Comparison of ENCODE assay signal across 23 mouse cellular contexts in the genomic region with DNA sequence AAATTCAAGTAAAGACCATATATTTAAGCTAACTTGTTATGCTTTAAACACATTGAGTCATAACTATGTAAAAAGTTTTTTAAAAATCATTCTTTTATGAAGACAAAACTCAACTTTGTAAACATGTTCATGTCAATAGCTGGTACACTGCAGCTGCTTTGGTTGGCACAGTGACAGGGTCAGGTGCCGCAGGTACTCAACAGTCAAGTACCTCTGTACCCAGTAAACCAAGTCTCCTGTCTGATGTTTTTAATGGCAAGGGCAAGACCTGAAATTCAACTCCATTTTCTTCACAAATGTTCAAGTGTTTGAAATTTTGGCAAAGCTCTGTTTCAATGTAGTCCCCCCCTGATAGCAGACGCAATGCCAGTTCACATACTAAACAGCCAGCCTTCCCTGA. TPM values are rescaled to one million over a fixed set of nuclear protein-coding genes. Genes with fewer than 3 reads are reported as not detected.
DNase-seq lines count a peak whose midpoint lies in the region; ATAC-seq and TF ChIP-seq lines count a peak whose summit lies in the region.
"Had no signal": no experiment of that assay in that cellular context is flagged by ENCODE, and none has a peak within 500 bp of the region (broad histone marks: within the 10 kb centered on the region; RNA-seq: fewer than 3 reads in every experiment).

No protein-coding gene starts in this region.

- peak overlapping the region; percentile 31; the same call in 1 of the 2 replicates for H3K4me2 ChIP-seq in CH12.LX (ENCODE audit: insufficient read depth, low read depth, poor library complexity, severe bottlenecking)
- no peak overlapping the region for H3K4me2 ChIP-seq in lung, postnatal 0 days (replicated peaks; ENCODE audit: low read depth, low read length)
- no peak overlapping the region for H3K4me2 ChIP-seq in liver, embryonic 11.5 days
- H3K4me2 ChIP-seq in midbrain, embryonic 13.5 days (replicated peaks) = no peak overlapping the region
- H3K4me2 ChIP-seq: embryonic facial prominence, embryonic 13.5 days; forebrain, embryonic 13.5 days; heart, embryonic 12.5 days; hindbrain, embryonic 12.5 days had no signal

- H3K4me1 ChIP-seq in CH12.LX (ENCODE audit: control insufficient read depth in 1 of 2, insufficient read depth in 2 of 2) = peaks cover 4 to 28% of the 10 kb centered on the region in 2 experiments; a peak in 3 of 4 replicates
- H3K4me1 ChIP-seq in lung, adult 2 months (ENCODE audit: control insufficient read depth, insufficient read depth, low read length) = 0 out of 2 replicates have a peak, but pooled peaks cover 2% of the 10 kb centered on the region
- no peaks in the 10 kb centered on the region for H3K4me1 ChIP-seq in lung, postnatal 0 days (ENCODE audit: insufficient read depth, low read depth, low read length)
- 0 out of 2 replicates have a peak, but pooled peaks cover 4% of the 10 kb centered on the region for H3K4me1 ChIP-seq in liver, embryonic 11.5 days (replicated peaks; ENCODE audit: control insufficient read depth, insufficient read depth, low read length)
- no peaks in the 10 kb centered on the region for H3K4me1 ChIP-seq in midbrain, embryonic 10.5 days
- H3K4me1 ChIP-seq in midbrain, embryonic 13.5 days (replicated peaks) = no peaks in the 10 kb centered on the region
- H3K4me1 ChIP-seq: embryonic facial prominence, embryonic 13.5 days; forebrain, embryonic 13.5 days; heart, embryonic 12.5 days; hindbrain, embryonic 12.5 days had no signal

- no peaks in the 10 kb centered on the region for H3K9me3 ChIP-seq in CH12.LX (replicated peaks; ENCODE audit: low read length)
- no peaks in the 10 kb centered on the region for H3K9me3 ChIP-seq in lung, postnatal 0 days (ENCODE audit: low read length)
- H3K9me3 ChIP-seq in liver, embryonic 11.5 days (ENCODE audit: control insufficient read depth, low read length) = no peaks in the 10 kb centered on the region
- no peaks in the 10 kb centered on the region for H3K9me3 ChIP-seq in midbrain, embryonic 10.5 days (replicated peaks)
- H3K9me3 ChIP-seq in midbrain, embryonic 13.5 days = no peaks in the 10 kb centered on the region
- H3K9me3 ChIP-seq: embryonic facial prominence, embryonic 13.5 days; forebrain, embryonic 13.5 days; G1E; heart, embryonic 12.5 days; hindbrain, embryonic 12.5 days had no signal

- TF ChIP-seq RAD21 in CH12.LX (IDR thresholded peaks at IDR 0.05; ENCODE audit: low read depth, low read length) = no peak

- peak; percentile 88 for ATAC-seq in lung, postnatal 0 days
- ATAC-seq in liver, embryonic 11.5 days (replicated peaks; ENCODE audit: low FRiP score) = no peak
- no peak for ATAC-seq in midbrain, embryonic 13.5 days
- ATAC-seq: forebrain, embryonic 13.5 days; forebrain, postnatal 0 days; hindbrain, postnatal 0 days had no signal

- peaks cover 17 to 67% of the 10 kb centered on the region in 2 experiments for H3K36me3 ChIP-seq in CH12.LX (replicated peaks in 1 of 2; ENCODE audit: control insufficient read depth in 1 of 2, insufficient read depth in 1 of 2, low read length in 1 of 2)
- H3K36me3 ChIP-seq in lung, postnatal 0 days (ENCODE audit: insufficient read depth, low read length) = peaks cover 3% of the 10 kb centered on the region; the same call in 1 of the 2 replicates
- peaks cover 7% of the 10 kb centered on the region for H3K36me3 ChIP-seq in liver, embryonic 11.5 days (ENCODE audit: control insufficient read depth, insufficient read depth, low read length)
- H3K36me3 ChIP-seq in midbrain, embryonic 10.5 days = peaks cover 57% of the 10 kb centered on the region
- H3K36me3 ChIP-seq in midbrain, embryonic 13.5 days = peaks cover 31% of the 10 kb centered on the region

- no peak overlapping the region for H3K4me3 ChIP-seq in CH12.LX (replicated peaks in 1 of 3; ENCODE audit: low read depth in 2 of 3, low read length in 2 of 3, poor library complexity in 1 of 3)
- H3K4me3 ChIP-seq in lung, adult 2 months (replicated peaks; ENCODE audit: extremely low read depth, low read depth, low read length) = no peak overlapping the region
- no peak overlapping the region for H3K4me3 ChIP-seq in lung, postnatal 0 days (ENCODE audit: low read depth, low read length)
- H3K4me3 ChIP-seq in liver, embryonic 11.5 days (ENCODE audit: low read depth, low read length) = no peak overlapping the region
- H3K4me3 ChIP-seq in midbrain, embryonic 10.5 days = no peak overlapping the region
- H3K4me3 ChIP-seq in midbrain, embryonic 13.5 days (replicated peaks) = no peak overlapping the region
- H3K4me3 ChIP-seq: embryonic facial prominence, embryonic 13.5 days; forebrain, embryonic 13.5 days; gastrocnemius, adult 2 months; heart, embryonic 12.5 days; hindbrain, embryonic 12.5 days had no signal

- H3K79me2 ChIP-seq in CH12.LX (replicated peaks; ENCODE audit: control insufficient read depth, extremely low read depth, insufficient read depth, poor library complexity, severe bottlenecking) = no peaks in the 10 kb centered on the region; the same call in 1 of the 2 replicates

- H3K27ac ChIP-seq in CH12.LX (ENCODE audit: insufficient read depth, low read depth) = 0 out of 2 replicates have a peak overlapping the region, but pooled peaks have one; percentile 36
- H3K27ac ChIP-seq in lung, postnatal 0 days (ENCODE audit: low read length) = peak overlapping the region; percentile 55; the same call in 1 of the 2 replicates
- no peak overlapping the region for H3K27ac ChIP-seq in liver, embryonic 11.5 days (ENCODE audit: low read depth, low read length)
- no peak overlapping the region for H3K27ac ChIP-seq in midbrain, embryonic 10.5 days (replicated peaks)
- H3K27ac ChIP-seq in midbrain, embryonic 13.5 days = no peak overlapping the region
- H3K27ac ChIP-seq: embryonic facial prominence, embryonic 13.5 days; forebrain, embryonic 13.5 days; gastrocnemius, adult 2 months; hindbrain, embryonic 12.5 days; hindbrain, postnatal 0 days had no signal

- no peaks in the 10 kb centered on the region for H3K27me3 ChIP-seq in CH12.LX (replicated peaks)
- H3K27me3 ChIP-seq in lung, postnatal 0 days (replicated peaks; ENCODE audit: insufficient read depth, low read length) = no peaks in the 10 kb centered on the region
- no peaks in the 10 kb centered on the region for H3K27me3 ChIP-seq in liver, embryonic 11.5 days (replicated peaks; ENCODE audit: control insufficient read depth, insufficient read depth, low read length)
- no peaks in the 10 kb centered on the region for H3K27me3 ChIP-seq in midbrain, embryonic 10.5 days (ENCODE audit: low read depth, poor library complexity, severe bottlenecking)
- H3K27me3 ChIP-seq in midbrain, embryonic 13.5 days = no peaks in the 10 kb centered on the region
- H3K27me3 ChIP-seq: embryonic facial prominence, embryonic 13.5 days; forebrain, embryonic 13.5 days; heart, embryonic 12.5 days; hindbrain, embryonic 12.5 days had no signal

- no peak for TF ChIP-seq CTCF in CH12.LX (conservative IDR thresholded peaks at IDR 0.05 in 1 of 2, IDR thresholded peaks at IDR 0.05 in 1 of 2; ENCODE audit: low read depth in 2 of 2, low read length in 2 of 2)
- TF ChIP-seq CTCF in lung, adult 2 months (IDR thresholded peaks at IDR 0.05; ENCODE audit: insufficient read depth, low read length) = no peak
- no peak for TF ChIP-seq CTCF in lung, postnatal 0 days (IDR thresholded peaks at IDR 0.05)

- 74% methylated on average over 2 of the region's 2 CpGs for WGBS in lung, adult 2 months
- WGBS in lung, postnatal 0 days = 52% methylated on average over 2 of the region's 2 CpGs
- 96% methylated on average over 2 of the region's 2 CpGs for WGBS in liver, embryonic 11.5 days
- WGBS in midbrain, embryonic 10.5 days = 93% methylated on average over 2 of the region's 2 CpGs
- 96% methylated on average over 2 of the region's 2 CpGs for WGBS in midbrain, embryonic 13.5 days

- no peak for TF ChIP-seq POLR2A in CH12.LX (IDR thresholded peaks at IDR 0.05; ENCODE audit: low read depth, low read length)
- TF ChIP-seq POLR2A in lung, adult 2 months (IDR thresholded peaks at IDR 0.05; ENCODE audit: borderline replicate concordance, extremely low read depth, low read depth, low read length) = no peak

- in situ Hi-C loops in CH12.LX (cut with MboI; ENCODE audit: low pct_ligation_motif_present, low pct_unique_long_range_greater_than_20kb, low sequenced_read_pairs) = no loop called here

- dilution Hi-C loops in CH12.LX (cut with MboI; ENCODE audit: extremely low pct_ligation_motif_present, extremely low pct_unique_long_range_greater_than_20kb, low sequenced_read_pairs) = no loop called here

- TF ChIP-seq EP300 in CH12.LX (IDR thresholded peaks at IDR 0.05; ENCODE audit: low read length) = no peak
- TF ChIP-seq EP300 in lung, postnatal 0 days (IDR thresholded peaks at IDR 0.05) = no peak

- DNase-seq in CH12.LX (ENCODE audit: extremely low read depth) (no peak), liver (no peak)
- peak; percentile 33 for DNase-seq in lung, adult 2 months
- DNase-seq in lung, postnatal 0 days (ENCODE audit: low spot score) = peak; percentile 72
- peak; percentile 73 for DNase-seq in lung, postnatal 36 days
- no peak for DNase-seq in liver, embryonic 11.5 days (ENCODE audit: low spot score)
- no peak for DNase-seq in midbrain, embryonic 10.5 days (ENCODE audit: low spot score)
- DNase-seq: adrenal gland, adult 8-10 months; adrenal gland, postnatal 36 days; cerebellum, adult 18-20 months; cerebellum, adult 9-11 months; cerebellum, postnatal 36 days; forebrain, postnatal 0 days; gastrocnemius, adult 2 months; gastrocnemius, postnatal 25 days; heart, postnatal 36 days had no signal

- H3K9ac ChIP-seq in CH12.LX (ENCODE audit: insufficient read depth, low read depth) = no peak overlapping the region
- no peak overlapping the region for H3K9ac ChIP-seq in lung, postnatal 0 days (replicated peaks; ENCODE audit: low read depth)
- H3K9ac ChIP-seq in liver, embryonic 11.5 days (ENCODE audit: low read depth, low read length) = no peak overlapping the region
- no peak overlapping the region for H3K9ac ChIP-seq in midbrain, embryonic 13.5 days (replicated peaks)
- H3K9ac ChIP-seq: embryonic facial prominence, embryonic 13.5 days; forebrain, embryonic 13.5 days; forebrain, postnatal 0 days; heart, embryonic 12.5 days; hindbrain, embryonic 12.5 days had no signal

RNA-seq across cellular contexts. Expression of gene Mrpl57, which starts 7.5 kb away (rescaled TPM):
- total RNA-seq in CH12.LX (2012; rRNA removed) (183 and 184 TPM in 2 replicates), CH12.LX (2014; rRNA removed) (112 and 123 TPM in 2 replicates)
- 170 and 176 TPM in 2 replicates for polyA plus RNA-seq in CH12.LX (2012; ENCODE audit: insufficient read length, low read depth)
- 29.7 and 35.8 TPM in 2 replicates for polyA plus RNA-seq in lung, adult 2 months (2012; rRNA removed)
- 163 and 210 TPM in 2 replicates for polyA plus RNA-seq in lung, postnatal 0 days (2015; fragmentation: Nextera tagmentation; extraction: Ambion mirVana)
- 262 and 264 TPM in 2 replicates for polyA plus RNA-seq in liver, embryonic 11.5 days (2014; fragmentation: Nextera tagmentation; extraction: Ambion mirVana)
- 158 and 164 TPM in 2 replicates for polyA plus RNA-seq in midbrain, embryonic 10.5 days (2016; fragmentation: Nextera tagmentation; extraction: Ambion mirVana)
- polyA plus RNA-seq in midbrain, embryonic 13.5 days (2015; fragmentation: Nextera tagmentation; extraction: Ambion mirVana) = 139 and 152 TPM in 2 replicates

RNA-seq across cellular contexts. Expression of gene Ska3, which starts 7.5 kb away (rescaled TPM):
- total RNA-seq in CH12.LX (2012; rRNA removed) = 14.7 and 17.6 TPM in 2 replicates
- total RNA-seq in CH12.LX (2014; rRNA removed) = 40.2 and 45.5 TPM in 2 replicates
- polyA plus RNA-seq in CH12.LX (2012; ENCODE audit: insufficient read length, low read depth) = 35.3 and 46.3 TPM in 2 replicates
- polyA plus RNA-seq in lung, adult 2 months (2012; rRNA removed) = 0.06 and 0.27 TPM in 2 replicates
- polyA plus RNA-seq in lung, postnatal 0 days (2015; fragmentation: Nextera tagmentation; extraction: Ambion mirVana) = 1.8 and 2.2 TPM in 2 replicates
- polyA plus RNA-seq in liver, embryonic 11.5 days (2014; fragmentation: Nextera tagmentation; extraction: Ambion mirVana) = 42.7 and 43.7 TPM in 2 replicates
- polyA plus RNA-seq in midbrain, embryonic 10.5 days (2016; fragmentation: Nextera tagmentation; extraction: Ambion mirVana) = 57.4 and 60.1 TPM in 2 replicates
- 17.3 and 17.5 TPM in 2 replicates for polyA plus RNA-seq in midbrain, embryonic 13.5 days (2015; fragmentation: Nextera tagmentation; extraction: Ambion mirVana)
- total RNA-seq: gastrocnemius, adult 2 months had no signal

RNA-seq across cellular contexts. Expression of gene Sap18, which starts 35.5 kb away (rescaled TPM):
- total RNA-seq in CH12.LX (2012; rRNA removed) (173 and 243 TPM in 2 replicates), CH12.LX (2014; rRNA removed) (33.9 and 49.0 TPM in 2 replicates)
- 8.3 and 8.8 TPM in 2 replicates for polyA plus RNA-seq in CH12.LX (2012; ENCODE audit: insufficient read length, low read depth)
- polyA plus RNA-seq in lung, adult 2 months (2012; rRNA removed) = 5.2 and 5.3 TPM in 2 replicates
- polyA plus RNA-seq in lung, postnatal 0 days (2015; fragmentation: Nextera tagmentation; extraction: Ambion mirVana) = 16.5 and 18.9 TPM in 2 replicates
- 27.6 and 33.7 TPM in 2 replicates for polyA plus RNA-seq in liver, embryonic 11.5 days (2014; fragmentation: Nextera tagmentation; extraction: Ambion mirVana)
- 26.8 and 32.7 TPM in 2 replicates for polyA plus RNA-seq in midbrain, embryonic 10.5 days (2016; fragmentation: Nextera tagmentation; extraction: Ambion mirVana)
- polyA plus RNA-seq in midbrain, embryonic 13.5 days (2015; fragmentation: Nextera tagmentation; extraction: Ambion mirVana) = 25.8 and 26.9 TPM in 2 replicates

RNA-seq across cellular contexts. Expression of gene Zdhhc20, which starts 56.5 kb away (rescaled TPM):
- total RNA-seq in CH12.LX (2012; rRNA removed) = 9.4 and 10.4 TPM in 2 replicates
- 27.4 and 36.1 TPM in 2 replicates for total RNA-seq in CH12.LX (2014; rRNA removed)
- polyA plus RNA-seq in CH12.LX (2012; ENCODE audit: insufficient read length, low read depth) = 28.7 and 41.3 TPM in 2 replicates
- 6.2 and 9.4 TPM in 2 replicates for polyA plus RNA-seq in lung, adult 2 months (2012; rRNA removed)
- 57.2 and 64.6 TPM in 2 replicates for polyA plus RNA-seq in lung, postnatal 0 days (2015; fragmentation: Nextera tagmentation; extraction: Ambion mirVana)
- 31.1 and 32.2 TPM in 2 replicates for polyA plus RNA-seq in liver, embryonic 11.5 days (2014; fragmentation: Nextera tagmentation; extraction: Ambion mirVana)
- polyA plus RNA-seq in midbrain, embryonic 10.5 days (2016; fragmentation: Nextera tagmentation; extraction: Ambion mirVana) = 52.9 and 53.7 TPM in 2 replicates
- 43.9 and 50.3 TPM in 2 replicates for polyA plus RNA-seq in midbrain, embryonic 13.5 days (2015; fragmentation: Nextera tagmentation; extraction: Ambion mirVana)

Comparison
In these comparisons a context has a peak if more than half of its experiments do, and no peak if none do; other contexts are left out.
1. DNase-seq: peak in lung, adult 2 months (single experiment), lung, postnatal 0 days (single experiment) and lung, postnatal 36 days (single experiment); none in CH12.LX (single experiment), liver, embryonic 11.5 days (single experiment), liver (single experiment) and midbrain, embryonic 10.5 days (single experiment).
2. H3K27ac ChIP-seq: peak in CH12.LX (single experiment) and lung, postnatal 0 days (single experiment); none in liver, embryonic 11.5 days (single experiment), midbrain, embryonic 10.5 days (single experiment) and midbrain, embryonic 13.5 days (single experiment).